Mouse (Mus musculus) C2C12 (cell line): ENCODE measurements around the gene Brd9. TPM values are rescaled to one million over a fixed set of nuclear protein-coding genes. Genes with fewer than 3 reads are reported as not detected.

ENCODE experiments used
- H3K27me3 ChIP-seq: one replicate; pipeline ENCODE4 v1.6.1; 2011; ENCODE audit not compliant: control insufficient read depth, insufficient read depth, insufficient read length
- H3K36me3 ChIP-seq: one replicate; pipeline ENCODE4 v1.6.1; 2011; ENCODE audit not compliant: control insufficient read depth, insufficient read depth
- H3K4me3 ChIP-seq: one replicate; pipeline ENCODE4 v1.5.1; 2011; ENCODE audit warnings: mild to moderate bottlenecking, control low read depth; ENCODE audit not compliant: poor library complexity, insufficient read depth, severe bottlenecking
- H3K79me2 ChIP-seq: one replicate; pipeline ENCODE4 v1.6.1; 2011; ENCODE audit not compliant: control insufficient read depth, insufficient read depth
- H3K79me3 ChIP-seq: one replicate; pipeline ENCODE4 v1.6.1; 2011; ENCODE audit warnings: low read depth, control low read depth
- H3ac ChIP-seq: one replicate; pipeline ENCODE3; 2011; ENCODE audit warnings: low read depth; ENCODE audit not compliant: control insufficient read depth, insufficient read length
- CEBPB ChIP-seq: IDR thresholded peaks from one replicate; pipeline ENCODE4 v1.6.1; 2011; ENCODE audit warnings: low read depth, mild to moderate bottlenecking, control low read depth, moderate library complexity
- CTCF ChIP-seq: IDR thresholded peaks from one replicate; pipeline ENCODE4 v1.5.1; 2011; ENCODE audit not compliant: control insufficient read depth, insufficient read depth, insufficient read length
- FOSL1 ChIP-seq: IDR thresholded peaks from one replicate; pipeline ENCODE4 v1.8.0; 2011; ENCODE audit warnings: mild to moderate bottlenecking, low read length; ENCODE audit not compliant: poor library complexity, insufficient read depth, severe bottlenecking
- MAX ChIP-seq: IDR thresholded peaks from one replicate; pipeline ENCODE4 v1.6.1; 2011; ENCODE audit warnings: mild to moderate bottlenecking, control low read depth
- MYOD1 ChIP-seq: IDR thresholded peaks from one replicate; pipeline ENCODE4 v1.6.1; 2011; ENCODE audit warnings: low read depth; ENCODE audit not compliant: control insufficient read depth, insufficient read length
- MYOG ChIP-seq: IDR thresholded peaks from one replicate; pipeline ENCODE4 v1.6.1; 2011; ENCODE audit not compliant: control insufficient read depth, insufficient read length; ENCODE audit errors: extremely low read depth
- USF1 ChIP-seq: IDR thresholded peaks from one replicate; pipeline ENCODE4 v1.6.1; 2011; ENCODE audit warnings: low read depth, mild to moderate bottlenecking, control low read depth, moderate library complexity
- polyA plus RNA-seq: library from polyadenylated mRNA; unstranded; fragments of >200 nt; fragmentation: generic; extraction: Trizol; gene quantifications from one replicate; pipeline ENCODE4 v1.2.1, GENCODE M21; 2012; ENCODE audit warnings: missing spikeins

Brd9 gene
- polyA plus RNA-seq, 1 experiment, result 22.7 TPM

- H3K36me3 ChIP-seq, result no peaks in the 10 kb centered on the region
- no peaks in the 10 kb centered on the region for H3K79me2 ChIP-seq
These were observed 33.2 kb downstream of the Brd9 start for GRCm38 (mm10) chr13:73970545-73971448.

DNA sequence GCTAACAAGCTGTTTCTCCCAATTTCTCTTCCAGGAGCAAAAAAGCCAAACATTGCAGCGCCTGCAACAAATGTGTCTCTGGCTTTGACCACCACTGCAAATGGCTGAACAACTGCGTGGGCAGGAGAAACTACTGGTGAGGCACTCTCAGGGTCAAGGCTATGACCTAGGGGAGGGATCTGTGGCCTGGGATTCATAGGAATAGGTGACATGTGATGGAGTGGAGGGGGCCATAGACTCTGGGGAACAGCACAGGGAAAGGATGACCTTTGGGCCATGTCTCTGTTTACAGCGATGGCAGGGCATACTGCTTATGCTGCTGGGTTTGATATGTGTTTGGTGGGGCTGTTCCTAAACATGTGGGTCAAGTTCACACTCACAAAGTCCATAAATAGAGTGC is 36.9 kb downstream of the Brd9 start:
- no peak for TF ChIP-seq MYOG
- no peak for TF ChIP-seq MYOD1
- no peak for TF ChIP-seq CTCF
- no peak for TF ChIP-seq USF1
- no peak for TF ChIP-seq MAX
- no peak for TF ChIP-seq CEBPB
- TF ChIP-seq FOSL1, result no peak
- Histone ChIP-seq H3K36me3 (no peaks in the 10 kb centered on the region), H3K79me3 (no peaks in the 10 kb centered on the region), H3K79me2 (no peaks in the 10 kb centered on the region), H3ac (no peak overlapping the region), H3K27me3 (peaks cover 3% of the 10 kb centered on the region), H3K4me3 (no peak overlapping the region)

More at GRCm38 (mm10) chr13:73970545-73971448, 33.2 kb downstream of the Brd9 start:
- no peaks in the 10 kb centered on the region for H3K27me3 ChIP-seq
- no peak overlapping the region for H3K4me3 ChIP-seq
- TF ChIP-seq MYOD1 (no peak), MAX (no peak), FOSL1 (no peak), CTCF (no peak), USF1 (no peak), CEBPB (no peak), MYOG (no peak)
- H3ac ChIP-seq, result no peak overlapping the region
- H3K79me3 ChIP-seq, result no peaks in the 10 kb centered on the region

DNA sequence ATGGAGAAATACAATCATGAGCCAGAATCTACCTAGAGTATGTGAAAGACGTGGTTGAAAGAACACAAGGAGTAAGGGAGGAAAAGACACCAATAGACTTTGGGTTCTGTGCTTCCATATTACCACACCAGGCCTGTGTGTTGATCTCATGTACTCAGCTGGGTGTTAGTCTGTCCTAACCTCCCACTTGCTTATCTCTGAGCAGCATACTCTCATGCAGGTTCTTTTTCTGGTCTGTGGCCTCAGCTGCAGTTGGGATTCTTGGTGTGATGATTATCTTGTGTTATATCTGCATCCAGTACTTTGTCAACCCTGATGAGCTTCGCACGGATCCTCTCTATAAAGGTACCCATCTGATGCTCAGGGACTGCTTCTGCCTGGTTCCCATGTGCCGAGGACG is 39.3 kb downstream of the Brd9 start:
- H3K36me3 ChIP-seq, result no peaks in the 10 kb centered on the region
- TF ChIP-seq MAX, result no peak
- TF ChIP-seq MYOG, result no peak
- TF ChIP-seq CEBPB, result no peak
- no peak for TF ChIP-seq CTCF
- TF ChIP-seq MYOD1, result no peak
- no peaks in the 10 kb centered on the region for H3K79me2 ChIP-seq
- peaks cover 3% of the 10 kb centered on the region for H3K27me3 ChIP-seq
- no peaks in the 10 kb centered on the region for H3K79me3 ChIP-seq
- no peak overlapping the region for H3ac ChIP-seq
- H3K4me3 ChIP-seq, result no peak overlapping the region

GRCm38 (mm10) chr13:73990325-73990724 is 52.7 kb downstream of the Brd9 start:
- H3K79me3 ChIP-seq, result no peaks in the 10 kb centered on the region

DNA sequence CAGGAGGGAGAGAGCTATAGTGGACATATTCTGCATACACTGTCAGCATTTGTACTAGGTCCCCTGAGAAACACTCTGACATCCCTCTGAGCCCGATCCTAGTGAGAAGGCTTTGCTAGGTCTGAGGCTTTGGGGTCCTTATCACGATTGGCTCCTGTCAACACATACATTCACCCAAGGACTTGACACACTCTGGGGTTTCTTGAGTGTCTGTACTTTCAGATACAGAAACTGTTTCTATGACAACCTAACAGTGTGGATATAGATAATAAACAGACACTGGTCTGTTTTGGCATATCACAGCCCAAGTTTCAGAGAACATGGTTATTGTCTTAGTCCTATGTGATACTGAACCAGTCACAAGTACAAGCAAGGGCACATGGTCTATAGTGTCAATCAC is 53.1 kb downstream of the Brd9 start:
- Histone ChIP-seq H3K79me3 (no peaks in the 10 kb centered on the region), H3K27me3 (peaks cover 6% of the 10 kb centered on the region), H3K36me3 (no peaks in the 10 kb centered on the region), H3K4me3 (no peak overlapping the region), H3K79me2 (no peaks in the 10 kb centered on the region), H3ac (no peak overlapping the region)
- no peak for TF ChIP-seq MYOD1
- TF ChIP-seq USF1, result no peak
- TF ChIP-seq FOSL1, result no peak
- no peak for TF ChIP-seq CTCF
- no peak for TF ChIP-seq MAX
- no peak for TF ChIP-seq CEBPB
- TF ChIP-seq MYOG, result no peak

More at GRCm38 (mm10) chr13:73990325-73990724, 52.7 kb downstream of the Brd9 start:
- Histone ChIP-seq H3K79me2 (no peaks in the 10 kb centered on the region), H3K4me3 (no peak overlapping the region), H3ac (no peak overlapping the region), H3K27me3 (peaks cover 6% of the 10 kb centered on the region), H3K36me3 (no peaks in the 10 kb centered on the region)
- TF ChIP-seq CEBPB (no peak), USF1 (no peak), MYOG (no peak), MAX (no peak), CTCF (no peak), FOSL1 (no peak), MYOD1 (no peak)
